Mouse (Mus musculus): Measurements from ENCODE around the gene 1700034J05Rik.

1700034J05Rik gene

GRCm38 (mm10) chr6:146965139-146965772, 11.0 kb upstream of the 1700034J05Rik start:
- DNase-seq (ENCODE audit: low read depth in 1 of 2, low spot score in 2 of 2): no peak

DNA sequence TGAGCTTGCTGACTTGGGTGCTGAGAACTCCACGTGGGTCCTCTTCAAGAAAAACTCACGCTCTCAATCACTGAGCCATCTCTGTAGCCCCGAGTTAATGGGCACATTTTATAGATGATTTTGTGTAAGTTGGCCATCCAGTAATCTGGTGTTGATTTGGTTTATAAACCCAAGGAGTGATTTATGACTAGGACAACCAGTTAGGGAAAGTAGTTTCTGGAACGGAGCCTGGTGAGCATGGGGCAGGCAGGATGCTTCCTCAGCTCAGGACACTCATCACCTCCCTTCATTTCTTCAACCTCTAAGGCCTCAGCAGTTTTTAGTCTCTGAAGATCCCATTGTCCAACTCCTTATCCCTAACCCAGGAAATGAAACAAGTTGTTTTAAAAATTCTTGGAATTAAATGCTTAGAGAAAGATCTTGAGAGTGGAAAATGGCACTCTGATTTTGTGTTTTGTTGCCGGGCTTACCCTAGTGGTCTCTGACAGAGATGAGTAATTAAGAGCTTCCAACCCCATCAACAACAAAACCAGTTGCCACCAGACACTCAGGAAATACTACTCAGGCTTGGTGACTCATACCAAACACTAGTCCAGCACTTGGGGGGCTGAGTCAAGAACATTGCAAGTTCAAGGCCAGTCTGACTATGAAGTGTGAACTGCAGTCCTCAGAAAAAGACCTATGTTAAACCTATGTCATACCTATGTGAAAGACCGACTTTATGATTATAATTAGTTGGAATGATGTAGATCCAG, 9.4 kb upstream of the 1700034J05Rik start:
- DNase-seq (ENCODE audit: low read depth in 1 of 2, low spot score in 2 of 2): no peak

GRCm38 (mm10) chr6:146961832-146962481, 7.7 kb upstream of the 1700034J05Rik start:
- DNase-seq (ENCODE audit: low read depth in 1 of 2, low spot score in 2 of 2): no peak

DNA sequence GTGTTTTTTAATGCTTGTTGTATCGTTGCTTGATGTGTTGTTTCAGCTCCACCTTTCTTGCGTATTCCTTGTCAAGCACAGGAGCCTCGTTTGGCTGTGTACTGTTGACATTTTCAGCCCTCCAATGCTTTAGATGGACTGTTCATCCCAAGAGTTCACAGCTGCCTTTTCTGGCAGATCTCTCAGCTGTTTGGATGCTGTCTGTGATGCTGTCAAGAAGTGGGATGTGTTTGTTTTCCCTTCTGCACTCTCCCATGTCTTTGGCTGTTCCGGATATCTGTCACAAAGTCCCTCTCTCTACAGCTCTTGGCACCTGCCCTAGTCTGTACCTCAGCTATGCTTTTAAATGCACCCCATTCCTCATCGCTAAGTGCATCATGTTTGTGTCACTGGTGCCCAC, 6.7 kb upstream of the 1700034J05Rik start:
- no peak for DNase-seq (ENCODE audit: low read depth in 1 of 2, low spot score in 2 of 2)

DNA sequence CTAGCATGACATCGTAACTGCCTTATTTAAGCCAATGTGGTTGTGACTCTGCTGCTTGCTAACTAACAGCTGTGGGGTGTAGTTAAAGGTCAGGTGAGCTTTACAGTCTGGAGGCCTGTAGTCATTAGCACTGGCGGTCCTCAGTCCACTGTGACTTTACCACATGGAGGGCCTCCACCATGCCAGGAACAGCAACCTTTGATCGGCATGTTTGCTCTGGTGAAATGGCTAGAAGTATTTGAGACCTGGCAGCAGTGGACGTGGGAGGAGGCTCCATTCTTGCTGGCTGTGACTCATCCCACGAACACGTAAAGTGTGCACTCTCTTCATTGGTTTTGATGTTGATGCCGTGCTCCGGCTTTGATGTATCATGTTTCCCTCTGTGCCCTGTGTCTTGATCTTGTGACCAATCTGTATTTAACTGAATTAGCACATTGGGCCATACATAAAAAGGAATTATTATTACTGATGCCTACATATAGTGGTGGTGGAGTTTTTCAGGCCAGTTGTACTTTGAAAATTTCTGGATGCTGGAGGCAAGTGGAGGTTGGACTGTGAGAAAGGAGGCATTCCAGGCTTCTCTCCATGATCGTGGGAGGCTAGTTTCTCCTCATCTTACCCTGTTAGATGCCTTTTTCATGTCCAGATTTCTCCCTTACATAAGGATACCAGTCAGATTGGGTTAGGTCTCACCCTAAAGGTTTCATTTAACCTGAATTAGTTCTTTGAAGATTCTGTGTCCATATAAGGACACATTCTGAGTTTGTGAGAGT, 5.9 kb upstream of the 1700034J05Rik start:
- no peak for DNase-seq (ENCODE audit: low read depth in 1 of 2, low spot score in 2 of 2)

DNA sequence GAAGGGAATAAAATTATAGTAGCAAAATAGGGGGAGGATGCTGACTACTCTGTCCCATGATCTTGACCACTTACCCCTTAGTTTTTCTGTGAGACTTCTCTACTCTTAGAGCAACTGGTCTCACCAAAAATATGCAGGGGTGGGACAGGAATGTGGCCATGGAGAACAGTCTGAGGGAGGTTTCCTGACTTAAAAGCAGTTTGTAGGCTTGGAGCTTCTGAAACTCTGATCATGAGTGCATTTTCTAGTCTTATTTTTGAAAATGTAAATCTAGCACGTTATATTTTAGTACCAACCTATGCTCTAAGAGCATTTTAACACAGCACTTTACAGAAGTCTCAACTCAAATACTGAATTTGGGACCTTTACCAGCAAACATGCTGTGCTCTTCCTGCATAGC, 4.5 kb upstream of the 1700034J05Rik start:
- no peak for DNase-seq (ENCODE audit: low read depth in 1 of 2, low spot score in 2 of 2)

GRCm38 (mm10) chr6:146956961-146957360, 2.7 kb upstream of the 1700034J05Rik start:
- no peak for DNase-seq (ENCODE audit: low read depth in 1 of 2, low spot score in 2 of 2)

- DNase-seq (ENCODE audit: low read depth in 1 of 2, low spot score in 2 of 2): no peak
These were observed 1.7 kb upstream of the 1700034J05Rik start for GRCm38 (mm10) chr6:146955896-146956295.

DNA sequence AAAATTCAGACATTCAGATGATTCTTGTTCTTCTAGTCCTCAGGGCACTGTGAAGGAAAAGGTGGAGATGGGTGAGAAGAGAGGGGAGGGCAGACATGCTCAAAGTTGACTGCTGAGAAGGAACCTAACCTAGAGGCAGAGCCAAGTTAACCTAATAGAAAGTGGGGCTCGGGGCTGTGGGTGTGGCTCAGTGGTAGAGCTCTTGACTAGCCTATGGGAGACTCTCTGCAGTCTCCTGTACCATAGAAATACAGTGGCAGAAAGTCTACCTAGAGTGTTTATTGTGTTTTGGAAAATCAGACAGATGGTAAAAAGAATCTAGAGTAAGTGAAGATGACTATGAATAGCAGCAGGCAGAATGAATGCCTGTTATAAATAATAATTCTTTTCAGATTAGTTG, 1.3 kb upstream of the 1700034J05Rik start:
- DNase-seq (ENCODE audit: low read depth in 1 of 2, low spot score in 2 of 2): no peak

- DNase-seq (ENCODE audit: low read depth in 1 of 2, low spot score in 2 of 2): no peak
These were observed 3.8 kb downstream of the 1700034J05Rik start for GRCm38 (mm10) chr6:146950454-146950832.

GRCm38 (mm10) chr6:146949682-146950453, 4.4 kb downstream of the 1700034J05Rik start:
- DNase-seq (ENCODE audit: low read depth in 1 of 2, low spot score in 2 of 2): no peak

GRCm38 (mm10) chr6:146947186-146947585, 7.0 kb downstream of the 1700034J05Rik start:
- DNase-seq (ENCODE audit: low read depth in 1 of 2, low spot score in 2 of 2): no peak

- no peak for DNase-seq (ENCODE audit: low read depth in 1 of 2, low spot score in 2 of 2)
These were observed 7.7 kb downstream of the 1700034J05Rik start for GRCm38 (mm10) chr6:146946327-146947029.

DNA sequence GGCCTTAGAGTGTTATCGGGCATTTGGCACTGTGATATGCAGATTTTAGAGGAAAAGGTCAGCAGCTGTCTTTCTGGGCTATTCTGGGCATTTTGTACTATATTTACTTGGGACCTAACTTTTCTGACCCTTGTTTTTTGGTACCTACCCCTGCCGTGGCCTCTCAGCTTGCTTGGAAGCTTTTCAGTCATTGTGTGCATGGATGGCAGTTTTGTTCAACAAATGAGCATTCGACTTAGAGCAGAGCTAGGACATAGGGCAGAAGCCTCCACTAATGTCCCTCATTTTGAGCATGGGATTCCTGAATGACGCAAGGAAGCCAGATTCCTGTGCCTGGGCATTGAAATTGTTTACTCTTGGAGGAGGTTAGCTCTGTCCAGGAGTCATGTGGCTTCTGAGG, 9.4 kb downstream of the 1700034J05Rik start:
- no peak for DNase-seq (ENCODE audit: low read depth in 1 of 2, low spot score in 2 of 2)

- no peak for DNase-seq (ENCODE audit: low read depth in 1 of 2, low spot score in 2 of 2)
These were observed 10.2 kb downstream of the 1700034J05Rik start for GRCm38 (mm10) chr6:146944009-146944408.

- DNase-seq (ENCODE audit: low read depth in 1 of 2, low spot score in 2 of 2): no peak
These were observed 12.5 kb downstream of the 1700034J05Rik start for GRCm38 (mm10) chr6:146941505-146942275.

GRCm38 (mm10) chr6:146939026-146939425, 15.2 kb downstream of the 1700034J05Rik start:
- no peak for DNase-seq (ENCODE audit: low read depth in 1 of 2, low spot score in 2 of 2)

GRCm38 (mm10) chr6:146935957-146936356, 18.3 kb downstream of the 1700034J05Rik start:
- no peak for DNase-seq (ENCODE audit: low read depth in 1 of 2, low spot score in 2 of 2)

DNA sequence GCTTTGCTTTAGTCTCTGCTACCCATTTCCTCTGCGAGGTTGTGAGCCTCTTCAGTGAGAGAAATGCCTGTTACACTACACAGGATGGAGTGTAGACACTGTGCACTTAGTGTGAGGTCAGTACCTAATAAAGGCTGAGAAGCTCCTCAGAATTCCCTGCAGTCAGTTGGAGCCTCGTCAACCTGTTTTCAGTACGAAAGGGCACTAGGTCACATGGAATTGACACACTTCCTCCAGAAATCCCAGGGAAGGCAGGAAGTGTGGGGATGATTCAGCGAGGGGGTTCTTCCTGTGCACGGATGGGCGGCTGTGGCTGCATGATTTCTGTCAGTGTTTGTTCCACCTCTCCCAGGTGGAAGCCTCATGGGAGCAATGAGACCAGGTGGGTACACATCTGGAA, 21.1 kb downstream of the 1700034J05Rik start:
- no peak for DNase-seq (ENCODE audit: low read depth in 1 of 2, low spot score in 2 of 2)
